Mouse (Mus musculus) C2C12 (cell line): ENCODE data around the gene Gm6592. TPM values are rescaled to one million over a fixed set of nuclear protein-coding genes. Genes with fewer than 3 reads are reported as not detected.
"Not testable (repeated sequence)": the region's sequence is repeated elsewhere in the genome, so short reads cannot be mapped to it uniquely, and the experiment has no call there.

Experiments used
- H3K27me3 ChIP-seq: one replicate; pipeline ENCODE4 v1.6.1; 2011; ENCODE audit not compliant: control insufficient read depth, insufficient read depth, insufficient read length
- H3K36me3 ChIP-seq: one replicate; pipeline ENCODE4 v1.6.1; 2011; ENCODE audit not compliant: control insufficient read depth, insufficient read depth
- H3K4me3 ChIP-seq: one replicate; pipeline ENCODE4 v1.5.1; 2011; ENCODE audit warnings: mild to moderate bottlenecking, control low read depth; ENCODE audit not compliant: poor library complexity, insufficient read depth, severe bottlenecking
- H3K79me2 ChIP-seq: one replicate; pipeline ENCODE4 v1.6.1; 2011; ENCODE audit not compliant: control insufficient read depth, insufficient read depth
- H3K79me3 ChIP-seq: one replicate; pipeline ENCODE4 v1.6.1; 2011; ENCODE audit warnings: low read depth, control low read depth
- H3ac ChIP-seq: one replicate; pipeline ENCODE3; 2011; ENCODE audit warnings: low read depth; ENCODE audit not compliant: control insufficient read depth, insufficient read length
- CEBPB ChIP-seq: IDR thresholded peaks from one replicate; pipeline ENCODE4 v1.6.1; 2011; ENCODE audit warnings: low read depth, mild to moderate bottlenecking, control low read depth, moderate library complexity
- CTCF ChIP-seq: IDR thresholded peaks from one replicate; pipeline ENCODE4 v1.5.1; 2011; ENCODE audit not compliant: control insufficient read depth, insufficient read depth, insufficient read length
- FOSL1 ChIP-seq: IDR thresholded peaks from one replicate; pipeline ENCODE4 v1.8.0; 2011; ENCODE audit warnings: mild to moderate bottlenecking, low read length; ENCODE audit not compliant: poor library complexity, insufficient read depth, severe bottlenecking
- MAX ChIP-seq: IDR thresholded peaks from one replicate; pipeline ENCODE4 v1.6.1; 2011; ENCODE audit warnings: mild to moderate bottlenecking, control low read depth
- MYOD1 ChIP-seq: IDR thresholded peaks from one replicate; pipeline ENCODE4 v1.6.1; 2011; ENCODE audit warnings: low read depth; ENCODE audit not compliant: control insufficient read depth, insufficient read length
- MYOG ChIP-seq: IDR thresholded peaks from one replicate; pipeline ENCODE4 v1.6.1; 2011; ENCODE audit not compliant: control insufficient read depth, insufficient read length; ENCODE audit errors: extremely low read depth
- USF1 ChIP-seq: IDR thresholded peaks from one replicate; pipeline ENCODE4 v1.6.1; 2011; ENCODE audit warnings: low read depth, mild to moderate bottlenecking, control low read depth, moderate library complexity
- long read RNA-seq, 2 experiments: library from polyadenylated mRNA; unstranded; transcript quantifications; one replicate each; pipeline ENCODE4 v2.0.0; 2019 to 2020
- polyA plus RNA-seq: library from polyadenylated mRNA; unstranded; fragments of >200 nt; fragmentation: generic; extraction: Trizol; gene quantifications from one replicate; pipeline ENCODE4 v1.2.1, GENCODE M21; 2012; ENCODE audit warnings: missing spikeins

The Gm6592 gene
- not detected for polyA plus RNA-seq
- long read RNA-seq, experiment 1, result 0 reads
- long read RNA-seq, experiment 2, result 0 reads

- Histone ChIP-seq H3K79me3 (no peaks in the 10 kb centered on the region), H3K4me3 (no peak within 1 kb of the TSS), H3K27me3 (no peaks in the 10 kb centered on the region), H3K79me2 (no peaks in the 10 kb centered on the region), H3K36me3 (no peaks in the 10 kb centered on the region), H3ac (no peak within 1 kb of the TSS)
- TF ChIP-seq USF1, result no peak
- no peak for TF ChIP-seq MAX
- TF ChIP-seq FOSL1, result no peak
- TF ChIP-seq MYOD1, result no peak
- no peak for TF ChIP-seq CEBPB
- TF ChIP-seq MYOG, result no peak
- no peak for TF ChIP-seq CTCF
Measured at GRCm38 (mm10) chrX:8843694-8844093, at the start of gene Gm6592. Gene Gm6592, plus strand, starts transcription at chrX:8843994.

DNA sequence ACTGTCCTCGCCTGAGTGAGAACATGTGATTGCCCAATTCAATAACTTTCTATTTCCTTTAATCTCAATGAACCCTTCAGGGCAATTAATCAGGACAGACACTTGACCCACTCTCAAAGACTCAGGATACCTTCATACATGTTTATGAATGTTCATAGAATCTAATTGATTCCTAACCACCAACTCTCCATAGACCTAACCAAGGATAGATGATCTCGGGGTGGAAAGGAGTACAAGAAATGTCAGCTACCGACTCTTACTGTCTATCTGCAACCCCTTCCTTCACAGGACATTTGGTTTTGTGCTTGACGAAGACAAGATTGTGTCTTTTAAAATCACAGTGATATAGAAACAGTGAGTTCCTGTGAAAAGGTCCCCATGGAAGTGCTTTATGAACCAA is 40.4 kb upstream of the Gm6592 start, which contains the start of gene Ssxb5:
Ssxb5 (plus strand) TSS at position 301 of the 400 bp plus-strand sequence.
- not testable (repeated sequence) for H3ac ChIP-seq, H3K79me3 ChIP-seq, H3K4me3 ChIP-seq, H3K27me3 ChIP-seq, H3K36me3 ChIP-seq, H3K79me2 ChIP-seq

DNA sequence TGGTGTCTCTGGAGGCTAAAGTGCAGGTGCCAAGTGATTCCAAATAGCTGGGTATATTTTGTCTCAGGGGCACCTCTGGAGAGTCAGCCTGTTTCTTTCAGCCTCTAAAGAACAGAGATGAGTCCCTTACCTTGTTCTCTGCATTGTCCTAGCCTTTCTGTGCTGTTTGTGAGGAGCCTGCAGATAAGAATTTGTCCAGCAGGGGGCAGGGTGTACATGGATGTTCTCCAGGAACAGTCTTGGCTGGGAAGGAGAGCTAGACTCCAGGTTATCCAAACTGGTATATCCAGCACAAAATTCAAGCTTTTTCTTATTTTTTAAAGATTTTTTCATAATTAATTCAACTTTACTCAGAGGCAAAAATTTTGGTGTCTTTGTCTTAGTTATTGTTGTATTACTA is 11.8 kb upstream of the Gm6592 start:
- H3K27me3 ChIP-seq, result no peaks in the 10 kb centered on the region
- no peak overlapping the region for H3ac ChIP-seq
- no peaks in the 10 kb centered on the region for H3K79me2 ChIP-seq
- TF ChIP-seq USF1 (no peak), MYOD1 (no peak)
- H3K79me3 ChIP-seq, result no peaks in the 10 kb centered on the region
- no peaks in the 10 kb centered on the region for H3K36me3 ChIP-seq
- H3K4me3 ChIP-seq, result no peak overlapping the region

DNA sequence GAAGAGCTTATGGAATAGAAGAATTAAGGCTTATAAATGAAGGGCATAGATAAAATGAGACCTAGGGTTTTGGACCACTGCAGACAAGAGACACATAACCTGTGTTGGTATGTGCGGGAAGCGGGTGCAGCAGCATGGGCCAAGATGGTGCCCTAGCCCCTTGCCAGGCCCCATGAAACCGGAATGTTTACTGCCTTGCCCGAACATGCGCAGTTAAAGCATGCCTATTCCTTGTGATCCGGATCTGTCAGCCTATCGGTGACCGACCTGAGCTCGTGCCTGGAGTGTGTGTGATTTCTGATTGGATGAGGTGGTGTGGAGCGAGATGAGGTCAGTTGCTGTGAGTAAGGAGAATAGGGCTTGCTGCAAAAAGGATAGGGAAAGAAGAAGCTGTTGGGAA is 8.7 kb downstream of the Gm6592 start:
- Histone ChIP-seq H3K27me3 (no peaks in the 10 kb centered on the region), H3ac (no peak overlapping the region), H3K36me3 (no peaks in the 10 kb centered on the region), H3K79me2 (no peaks in the 10 kb centered on the region), H3K4me3 (no peak overlapping the region), H3K79me3 (no peaks in the 10 kb centered on the region)
- no peak for TF ChIP-seq CEBPB
- no peak for TF ChIP-seq USF1
- TF ChIP-seq FOSL1, result no peak

DNA sequence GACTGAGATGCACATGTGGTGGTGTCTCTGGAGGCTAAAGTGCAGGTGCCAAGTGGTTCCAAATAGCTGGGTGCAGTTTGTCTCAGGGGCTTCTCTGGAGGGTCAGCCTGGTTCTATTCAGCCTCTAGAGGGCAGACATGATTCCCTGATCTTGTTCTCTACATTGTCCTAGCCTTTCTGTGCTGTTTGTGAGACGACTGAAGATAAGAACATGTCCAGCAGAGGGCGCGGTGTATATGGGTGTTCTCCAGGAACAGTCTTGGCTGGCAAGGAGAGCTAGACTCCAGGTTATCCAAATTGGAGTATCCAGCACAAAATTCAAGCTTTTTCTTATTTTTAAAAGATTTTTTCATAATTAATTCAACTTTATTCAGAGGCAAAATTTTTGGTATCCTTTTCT is 20.5 kb downstream of the Gm6592 start:
- not testable (repeated sequence) for H3K27me3 ChIP-seq, H3K36me3 ChIP-seq, H3K79me3 ChIP-seq, H3K79me2 ChIP-seq, H3K4me3 ChIP-seq, H3ac ChIP-seq

DNA sequence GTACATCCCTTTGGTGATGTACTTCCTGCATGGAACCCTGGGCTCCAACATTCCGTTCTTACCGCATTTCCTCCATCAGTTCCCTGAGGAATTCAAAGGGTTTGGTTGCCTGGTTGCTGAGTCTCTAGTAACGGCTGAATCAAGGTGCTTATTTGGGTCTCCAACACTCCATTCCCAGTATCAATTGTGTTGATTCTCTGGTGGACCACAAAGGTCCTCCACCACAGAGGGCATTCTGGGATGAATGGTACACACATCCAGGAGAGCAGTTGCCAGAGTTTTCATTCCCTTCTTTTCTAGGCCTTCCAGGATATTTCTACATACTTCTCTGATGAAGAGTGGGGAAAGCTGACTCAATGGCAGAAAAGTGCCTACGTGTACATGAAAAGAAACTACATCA is 30.2 kb downstream of the Gm6592 start, which contains the start of gene Gm5751:
Gm5751 (plus strand) TSS at position 301 of the 400 bp plus-strand sequence.
- not testable (repeated sequence) for H3K4me3 ChIP-seq, H3K79me2 ChIP-seq, H3K27me3 ChIP-seq, H3K36me3 ChIP-seq, H3K79me3 ChIP-seq, H3ac ChIP-seq

DNA sequence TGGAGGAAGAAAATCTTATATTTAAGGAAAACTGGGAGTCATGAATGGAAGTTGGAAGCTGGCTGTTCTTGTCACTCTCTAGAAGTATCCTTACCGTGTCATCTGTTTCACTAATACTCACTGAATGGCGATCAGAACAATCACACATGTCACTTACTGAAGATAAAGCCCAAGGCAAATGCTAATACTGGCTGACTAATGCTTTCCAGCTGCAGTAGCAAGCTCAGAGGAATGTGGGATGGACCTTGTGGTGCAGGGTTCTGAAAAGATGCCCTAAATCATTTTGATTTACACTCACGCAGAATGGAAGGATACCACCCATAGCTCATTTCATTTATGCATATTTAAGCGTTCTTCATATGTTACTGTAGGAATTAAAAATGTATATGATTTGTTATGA is 40.5 kb downstream of the Gm6592 start:
- no peak for TF ChIP-seq CEBPB
- no peak for TF ChIP-seq MAX
- TF ChIP-seq FOSL1, result no peak
- TF ChIP-seq USF1, result no peak
- no peak for TF ChIP-seq MYOG
- TF ChIP-seq CTCF, result no peak
- no peak for TF ChIP-seq MYOD1
- no peak overlapping the region for H3ac ChIP-seq
- H3K36me3 ChIP-seq, result no peaks in the 10 kb centered on the region
- no peak overlapping the region for H3K4me3 ChIP-seq
- H3K79me3 ChIP-seq, result no peaks in the 10 kb centered on the region
- no peaks in the 10 kb centered on the region for H3K79me2 ChIP-seq
- H3K27me3 ChIP-seq, result no peaks in the 10 kb centered on the region
